Mouse (Mus musculus): ENCODE data around the gene Rgs6. TPM values are rescaled to one million over a fixed set of nuclear protein-coding genes. Genes with fewer than 3 reads are reported as not detected.

Gene Rgs6
- polyA plus RNA-seq, 1 experiment = 16.8 TPM

DNA sequence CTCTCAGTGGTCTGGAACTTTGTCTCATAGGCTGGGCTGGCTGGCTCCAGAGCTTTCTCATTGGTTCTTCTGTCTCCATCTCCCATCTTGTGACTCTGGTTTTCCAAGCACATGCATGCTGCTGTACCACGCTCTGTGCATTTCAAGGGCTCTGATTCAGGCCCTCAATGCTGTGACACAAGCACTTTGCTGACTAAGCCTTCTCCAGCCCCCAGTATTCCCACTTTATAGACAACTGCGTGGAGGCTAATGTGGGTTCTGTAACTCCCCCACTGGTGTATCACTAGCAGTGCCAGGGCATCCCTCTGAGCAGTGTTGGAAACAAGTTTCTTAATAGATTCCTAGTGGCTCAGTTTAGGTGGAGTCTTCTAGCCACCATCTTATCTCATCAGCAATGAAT, 174.0 kb downstream of the Rgs6 start:
- TF ChIP-seq POLR2A (IDR thresholded peaks at IDR 0.05; ENCODE audit: borderline replicate concordance, insufficient read depth, low read length) (no peak), CTCF (IDR thresholded peaks at IDR 0.05; ENCODE audit: borderline replicate concordance, insufficient read depth, low read depth, low read length) (no peak)
- DNase-seq = no peak
- H3K4me3 ChIP-seq (replicated peaks; ENCODE audit: insufficient read depth, low read depth, low read length) = no peak overlapping the region
- 86% methylated on average over 2 of the region's 2 CpGs for WGBS
- no peaks in the 10 kb centered on the region for H3K27me3 ChIP-seq (ENCODE audit: control insufficient read depth, insufficient read depth, low read length)
- H3K4me1 ChIP-seq (ENCODE audit: control insufficient read depth, insufficient read depth, low read length) = no peaks in the 10 kb centered on the region
- no peak overlapping the region for H3K27ac ChIP-seq (ENCODE audit: insufficient read depth, low read length)

DNA sequence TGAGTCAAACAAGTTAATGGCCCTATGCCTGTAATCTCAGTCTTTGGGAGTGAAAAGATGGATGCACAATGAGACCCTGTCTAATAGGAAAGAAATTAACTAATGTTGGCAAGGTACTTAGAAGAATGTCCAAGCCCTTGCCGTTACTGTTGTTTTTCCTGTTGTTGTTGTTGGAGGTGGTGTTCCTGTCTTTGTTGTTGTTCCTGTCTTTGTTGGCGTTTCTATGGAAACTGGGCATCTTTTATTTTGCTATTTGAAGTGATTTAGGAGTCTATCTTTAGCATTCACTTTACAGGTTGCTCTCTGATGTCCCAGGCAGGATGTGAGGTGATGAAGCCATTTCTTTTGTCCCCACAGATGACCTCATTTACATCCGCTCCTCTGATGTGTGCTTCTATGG, 180.6 kb downstream of the Rgs6 start:
- no peak for TF ChIP-seq POLR2A (IDR thresholded peaks at IDR 0.05; ENCODE audit: borderline replicate concordance, insufficient read depth, low read length)
- TF ChIP-seq CTCF (IDR thresholded peaks at IDR 0.05; ENCODE audit: borderline replicate concordance, insufficient read depth, low read depth, low read length) = no peak
- 83% methylated on average over 3 of the region's 3 CpGs for WGBS

DNA sequence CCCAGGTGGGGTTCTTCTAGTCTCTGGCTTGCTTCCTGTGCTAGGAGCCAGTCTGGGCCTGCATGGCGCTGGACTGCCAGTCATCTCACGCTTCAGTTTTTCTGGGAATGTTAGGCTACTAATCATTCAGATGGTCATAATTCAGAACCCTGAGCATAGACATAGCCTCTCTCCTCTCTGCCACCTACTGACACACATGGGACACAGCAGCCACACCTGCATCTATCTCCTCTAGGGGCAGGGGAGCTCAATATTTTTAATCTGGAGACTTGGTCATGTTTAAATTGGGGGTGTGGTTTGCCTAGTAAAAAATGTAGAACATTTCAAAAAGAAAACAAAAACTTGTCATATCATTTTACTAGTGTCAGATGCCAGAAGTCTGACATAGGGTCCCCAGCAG, 184.1 kb downstream of the Rgs6 start:
- DNase-seq = no peak
- Histone ChIP-seq H3K4me3 (replicated peaks; ENCODE audit: insufficient read depth, low read depth, low read length) (no peak overlapping the region), H3K27ac (ENCODE audit: insufficient read depth, low read length) (no peak overlapping the region), H3K4me1 (ENCODE audit: control insufficient read depth, insufficient read depth, low read length) (no peaks in the 10 kb centered on the region), H3K27me3 (ENCODE audit: control insufficient read depth, insufficient read depth, low read length) (no peaks in the 10 kb centered on the region)
- WGBS = 85% methylated on average over 2 of the region's 2 CpGs
- TF ChIP-seq CTCF (IDR thresholded peaks at IDR 0.05; ENCODE audit: borderline replicate concordance, insufficient read depth, low read depth, low read length) (no peak), POLR2A (IDR thresholded peaks at IDR 0.05; ENCODE audit: borderline replicate concordance, insufficient read depth, low read length) (no peak)

More for the DNA sequence above, 180.6 kb downstream of the Rgs6 start:
- Histone ChIP-seq H3K4me1 (ENCODE audit: control insufficient read depth, insufficient read depth, low read length) (no peaks in the 10 kb centered on the region), H3K27ac (ENCODE audit: insufficient read depth, low read length) (no peak overlapping the region), H3K27me3 (ENCODE audit: control insufficient read depth, insufficient read depth, low read length) (no peaks in the 10 kb centered on the region), H3K4me3 (replicated peaks; ENCODE audit: insufficient read depth, low read depth, low read length) (no peak overlapping the region)
- no peak for DNase-seq

DNA sequence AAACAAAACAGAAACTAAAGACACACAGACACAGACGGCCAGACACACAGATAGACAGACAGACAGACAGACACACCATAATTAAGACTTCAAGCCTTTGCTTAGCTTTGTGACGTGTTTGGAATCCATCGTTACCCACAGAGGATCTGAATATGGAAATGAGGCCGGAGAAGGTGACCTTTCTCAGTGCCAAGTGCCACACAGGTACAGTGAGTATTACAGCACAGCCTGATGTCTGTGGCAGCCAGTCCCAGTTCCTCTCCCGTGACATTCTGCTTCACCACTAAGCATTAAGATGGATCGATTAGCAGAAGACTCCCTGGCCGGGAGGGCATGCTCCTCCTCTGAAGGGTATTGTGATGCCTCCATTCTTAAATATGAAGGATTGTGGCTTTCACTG, 186.5 kb downstream of the Rgs6 start:
- WGBS = 70% methylated on average over 7 of the region's 7 CpGs
- TF ChIP-seq POLR2A (IDR thresholded peaks at IDR 0.05; ENCODE audit: borderline replicate concordance, insufficient read depth, low read length) = no peak
- TF ChIP-seq CTCF (IDR thresholded peaks at IDR 0.05; ENCODE audit: borderline replicate concordance, insufficient read depth, low read depth, low read length) = no peak
- no peaks in the 10 kb centered on the region for H3K27me3 ChIP-seq (ENCODE audit: control insufficient read depth, insufficient read depth, low read length)

DNA sequence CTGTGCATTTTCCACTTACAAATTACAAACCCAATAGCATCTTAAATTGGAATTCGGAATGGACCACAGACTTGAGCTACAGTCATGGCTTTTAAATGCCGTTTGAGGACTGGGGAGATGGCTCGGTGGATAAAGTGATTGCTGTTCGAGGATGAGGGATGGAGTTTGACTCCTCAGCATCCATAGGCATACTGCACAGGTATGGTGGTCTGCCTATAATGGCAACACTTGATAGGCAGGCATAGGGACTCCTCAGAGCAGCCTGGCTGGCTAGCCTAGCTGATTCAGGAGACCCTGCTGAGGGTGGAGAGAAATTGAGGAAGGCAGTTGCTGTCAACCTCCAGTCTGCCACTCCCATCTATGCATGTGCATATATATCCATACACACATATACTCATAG, 188.6 kb downstream of the Rgs6 start:
- Histone ChIP-seq H3K4me3 (replicated peaks; ENCODE audit: insufficient read depth, low read depth, low read length) (no peak overlapping the region), H3K27me3 (ENCODE audit: control insufficient read depth, insufficient read depth, low read length) (no peaks in the 10 kb centered on the region), H3K4me1 (ENCODE audit: control insufficient read depth, insufficient read depth, low read length) (no peaks in the 10 kb centered on the region), H3K27ac (ENCODE audit: insufficient read depth, low read length) (no peak overlapping the region)
- WGBS = 96% methylated on average over 4 of the region's 4 CpGs
- TF ChIP-seq POLR2A (IDR thresholded peaks at IDR 0.05; ENCODE audit: borderline replicate concordance, insufficient read depth, low read length) = no peak
- no peak for TF ChIP-seq CTCF (IDR thresholded peaks at IDR 0.05; ENCODE audit: borderline replicate concordance, insufficient read depth, low read depth, low read length)
- no peak for DNase-seq

More for the DNA sequence above, 186.5 kb downstream of the Rgs6 start:
- no peaks in the 10 kb centered on the region for H3K4me1 ChIP-seq (ENCODE audit: control insufficient read depth, insufficient read depth, low read length)
- H3K27ac ChIP-seq (ENCODE audit: insufficient read depth, low read length) = no peak overlapping the region
- H3K4me3 ChIP-seq (replicated peaks; ENCODE audit: insufficient read depth, low read depth, low read length) = no peak overlapping the region
- no peak for DNase-seq

DNA sequence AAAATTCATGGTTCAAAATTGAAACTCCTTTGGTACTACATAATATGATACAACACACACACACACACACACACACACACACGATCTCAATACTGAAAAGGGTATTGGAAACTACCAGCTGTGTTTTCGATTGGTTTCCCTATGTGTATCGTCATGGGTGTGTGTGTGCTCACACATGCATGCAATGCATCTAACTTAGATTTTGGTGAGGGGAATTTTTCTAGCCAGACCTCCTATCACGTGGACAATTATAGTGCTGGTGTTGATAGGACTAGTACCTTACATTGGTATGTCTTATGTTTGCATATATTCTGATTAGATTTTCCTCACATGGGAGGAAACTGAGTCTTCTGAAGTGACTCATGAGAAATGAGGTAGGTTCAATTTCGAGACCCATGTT, 192.8 kb downstream of the Rgs6 start:
- no peak for DNase-seq
- H3K4me3 ChIP-seq (replicated peaks; ENCODE audit: insufficient read depth, low read depth, low read length) = no peak overlapping the region
- no peak overlapping the region for H3K27ac ChIP-seq (ENCODE audit: insufficient read depth, low read length)
- no peaks in the 10 kb centered on the region for H3K4me1 ChIP-seq (ENCODE audit: control insufficient read depth, insufficient read depth, low read length)
- TF ChIP-seq CTCF (IDR thresholded peaks at IDR 0.05; ENCODE audit: borderline replicate concordance, insufficient read depth, low read depth, low read length) (no peak), POLR2A (IDR thresholded peaks at IDR 0.05; ENCODE audit: borderline replicate concordance, insufficient read depth, low read length) (no peak)
- H3K27me3 ChIP-seq (ENCODE audit: control insufficient read depth, insufficient read depth, low read length) = no peaks in the 10 kb centered on the region
- 89% methylated on average over 5 of the region's 5 CpGs for WGBS

DNA sequence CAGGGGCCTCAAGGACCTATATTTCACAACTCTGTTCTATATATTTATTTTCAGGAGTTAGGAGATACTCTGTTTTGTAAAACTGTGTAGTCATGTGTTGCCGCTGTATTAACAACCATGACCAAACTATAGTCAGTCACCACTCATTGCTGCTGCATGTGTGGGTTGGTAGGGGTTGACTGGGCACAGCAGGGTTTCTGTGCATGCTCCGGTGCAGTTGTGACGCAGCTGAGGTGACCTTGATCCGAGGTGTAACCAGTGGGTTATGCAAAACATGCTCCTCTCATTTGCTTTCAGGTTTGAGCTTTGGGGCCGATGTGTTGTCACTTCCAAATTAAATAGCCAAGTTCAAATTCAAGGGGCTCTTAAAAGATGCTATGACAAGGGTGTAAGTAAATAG, 193.3 kb downstream of the Rgs6 start:
- no peak for DNase-seq
- H3K27me3 ChIP-seq (ENCODE audit: control insufficient read depth, insufficient read depth, low read length) = no peaks in the 10 kb centered on the region
- TF ChIP-seq CTCF (IDR thresholded peaks at IDR 0.05; ENCODE audit: borderline replicate concordance, insufficient read depth, low read depth, low read length) = no peak
- TF ChIP-seq POLR2A (IDR thresholded peaks at IDR 0.05; ENCODE audit: borderline replicate concordance, insufficient read depth, low read length) = no peak
- H3K4me3 ChIP-seq (replicated peaks; ENCODE audit: insufficient read depth, low read depth, low read length) = no peak overlapping the region
- no peaks in the 10 kb centered on the region for H3K4me1 ChIP-seq (ENCODE audit: control insufficient read depth, insufficient read depth, low read length)
- H3K27ac ChIP-seq (ENCODE audit: insufficient read depth, low read length) = no peak overlapping the region
- WGBS = 44% methylated on average over 5 of the region's 5 CpGs

DNA sequence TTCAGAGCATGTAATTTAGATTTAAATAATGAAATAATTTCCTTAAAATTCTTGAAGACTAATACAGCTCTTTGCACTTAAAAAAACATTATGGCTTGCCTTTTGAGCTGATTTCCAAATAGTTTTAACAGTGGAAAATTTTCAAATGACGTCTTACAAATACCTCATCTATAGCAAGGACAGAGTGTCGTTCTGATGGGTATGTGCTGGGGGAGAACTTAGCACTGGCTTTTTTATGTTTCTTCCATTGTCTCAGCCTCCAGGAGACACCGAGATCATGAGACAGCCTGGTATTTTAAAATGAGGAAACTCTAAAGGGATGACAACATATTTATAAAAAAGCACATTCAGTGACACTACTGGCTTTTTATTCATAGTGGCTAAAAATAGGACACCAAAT, 204.0 kb downstream of the Rgs6 start:
- Histone ChIP-seq H3K4me3 (replicated peaks; ENCODE audit: insufficient read depth, low read depth, low read length) (no peak overlapping the region), H3K27me3 (ENCODE audit: control insufficient read depth, insufficient read depth, low read length) (no peaks in the 10 kb centered on the region), H3K4me1 (ENCODE audit: control insufficient read depth, insufficient read depth, low read length) (no peaks in the 10 kb centered on the region), H3K27ac (ENCODE audit: insufficient read depth, low read length) (no peak overlapping the region)
- TF ChIP-seq POLR2A (IDR thresholded peaks at IDR 0.05; ENCODE audit: borderline replicate concordance, insufficient read depth, low read length) (no peak), CTCF (IDR thresholded peaks at IDR 0.05; ENCODE audit: borderline replicate concordance, insufficient read depth, low read depth, low read length) (no peak)
- 88% methylated on average over 3 of the region's 3 CpGs for WGBS
- no peak for DNase-seq

All from cerebellum, adult 2 months (tissue).